Mouse (Mus musculus): ENCODE results near the gene Zkscan4.

The Zkscan4 gene

DNA sequence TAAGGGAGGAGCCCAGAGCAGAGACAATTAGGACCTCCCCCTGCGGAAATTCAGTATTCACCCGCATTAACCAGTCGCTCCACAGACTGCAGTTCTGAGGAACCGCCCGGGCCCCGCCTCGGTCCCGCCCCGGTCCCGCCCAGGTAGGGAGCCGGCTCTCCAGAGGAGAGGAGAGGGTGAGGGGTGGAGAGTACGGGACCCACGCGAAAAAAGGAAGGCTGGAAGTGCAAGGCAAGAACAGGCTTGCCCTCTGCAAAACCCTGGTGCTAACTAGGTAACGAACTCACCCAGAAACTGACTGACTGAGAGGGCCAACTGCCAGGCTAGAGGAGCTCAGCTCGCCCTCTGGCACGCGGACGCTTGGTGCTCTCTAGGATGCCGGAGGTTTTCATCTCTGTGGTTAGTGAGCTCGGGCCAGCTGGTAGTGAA, 27.5 kb downstream of the Zkscan4 start:
- DNase-seq (ENCODE audit: extremely low spot score, low spot score): peak; percentile 88

DNA sequence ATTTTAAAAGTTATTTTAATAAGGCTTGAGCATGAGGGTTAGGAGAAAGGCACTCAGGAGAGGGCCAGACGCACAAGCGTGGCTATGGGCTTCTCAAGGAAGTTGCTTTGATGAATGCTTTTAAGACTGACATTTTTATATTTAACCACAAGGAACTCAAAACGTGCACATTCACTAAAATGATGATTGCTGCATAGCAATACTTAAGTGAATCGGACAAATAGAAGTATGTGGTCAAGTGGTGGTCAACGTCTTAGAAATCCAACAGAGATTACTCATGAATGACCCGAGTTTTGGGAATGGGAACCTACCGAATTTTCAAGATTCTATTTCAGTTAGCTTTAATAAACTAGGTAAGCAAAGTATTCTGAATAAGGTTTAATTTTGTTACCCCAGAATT, 51.4 kb downstream of the Zkscan4 start:
- no peak for DNase-seq (ENCODE audit: extremely low spot score, low spot score)

GRCm38 (mm10) chr13:21530781-21531201, 52.1 kb downstream of the Zkscan4 start, which contains the start of gene Zkscan8:
TSS of gene Zkscan8 (minus strand) at chr13:21531120.
- DNase-seq (ENCODE audit: extremely low spot score, low spot score): peak; percentile 93
